Mouse (Mus musculus) C2C12 (cell line): ENCODE data around the gene Arpp19.

Experiments
- CEBPB ChIP-seq: IDR thresholded peaks from one replicate; pipeline ENCODE4 v1.6.1; 2011; ENCODE audit warnings: low read depth, mild to moderate bottlenecking, control low read depth, moderate library complexity
- CTCF ChIP-seq: IDR thresholded peaks from one replicate; pipeline ENCODE4 v1.5.1; 2011; ENCODE audit not compliant: control insufficient read depth, insufficient read depth, insufficient read length
- FOSL1 ChIP-seq: IDR thresholded peaks from one replicate; pipeline ENCODE4 v1.8.0; 2011; ENCODE audit warnings: mild to moderate bottlenecking, low read length; ENCODE audit not compliant: poor library complexity, insufficient read depth, severe bottlenecking
- MAX ChIP-seq: IDR thresholded peaks from one replicate; pipeline ENCODE4 v1.6.1; 2011; ENCODE audit warnings: mild to moderate bottlenecking, control low read depth
- MYOD1 ChIP-seq: IDR thresholded peaks from one replicate; pipeline ENCODE4 v1.6.1; 2011; ENCODE audit warnings: low read depth; ENCODE audit not compliant: control insufficient read depth, insufficient read length
- MYOG ChIP-seq: IDR thresholded peaks from one replicate; pipeline ENCODE4 v1.6.1; 2011; ENCODE audit not compliant: control insufficient read depth, insufficient read length; ENCODE audit errors: extremely low read depth
- USF1 ChIP-seq: IDR thresholded peaks from one replicate; pipeline ENCODE4 v1.6.1; 2011; ENCODE audit warnings: low read depth, mild to moderate bottlenecking, control low read depth, moderate library complexity

- TF ChIP-seq CTCF, result no peak
- TF ChIP-seq CEBPB, result no peak
- no peak for TF ChIP-seq MAX
- TF ChIP-seq MYOG, result no peak
- TF ChIP-seq USF1, result no peak
- TF ChIP-seq MYOD1, result no peak
- no peak for TF ChIP-seq FOSL1
These were observed 16.9 kb upstream of the Arpp19 start for GRCm38 (mm10) chr9:75020561-75020960.
